Mouse (Mus musculus) C2C12 (cell line): Measurements from ENCODE around the gene Hist1h2bl.
"Not testable (repeated sequence)": the region's sequence is repeated elsewhere in the genome, so short reads cannot be mapped to it uniquely, and the experiment has no call there.

Experiments used
- CEBPB ChIP-seq: IDR thresholded peaks from one replicate; pipeline ENCODE4 v1.6.1; 2011; ENCODE audit warnings: low read depth, mild to moderate bottlenecking, control low read depth, moderate library complexity
- CTCF ChIP-seq: IDR thresholded peaks from one replicate; pipeline ENCODE4 v1.5.1; 2011; ENCODE audit not compliant: control insufficient read depth, insufficient read depth, insufficient read length
- MAX ChIP-seq: IDR thresholded peaks from one replicate; pipeline ENCODE4 v1.6.1; 2011; ENCODE audit warnings: mild to moderate bottlenecking, control low read depth
- MYOD1 ChIP-seq: IDR thresholded peaks from one replicate; pipeline ENCODE4 v1.6.1; 2011; ENCODE audit warnings: low read depth; ENCODE audit not compliant: control insufficient read depth, insufficient read length
- MYOG ChIP-seq: IDR thresholded peaks from one replicate; pipeline ENCODE4 v1.6.1; 2011; ENCODE audit not compliant: control insufficient read depth, insufficient read length; ENCODE audit errors: extremely low read depth
- USF1 ChIP-seq: IDR thresholded peaks from one replicate; pipeline ENCODE4 v1.6.1; 2011; ENCODE audit warnings: low read depth, mild to moderate bottlenecking, control low read depth, moderate library complexity

DNA sequence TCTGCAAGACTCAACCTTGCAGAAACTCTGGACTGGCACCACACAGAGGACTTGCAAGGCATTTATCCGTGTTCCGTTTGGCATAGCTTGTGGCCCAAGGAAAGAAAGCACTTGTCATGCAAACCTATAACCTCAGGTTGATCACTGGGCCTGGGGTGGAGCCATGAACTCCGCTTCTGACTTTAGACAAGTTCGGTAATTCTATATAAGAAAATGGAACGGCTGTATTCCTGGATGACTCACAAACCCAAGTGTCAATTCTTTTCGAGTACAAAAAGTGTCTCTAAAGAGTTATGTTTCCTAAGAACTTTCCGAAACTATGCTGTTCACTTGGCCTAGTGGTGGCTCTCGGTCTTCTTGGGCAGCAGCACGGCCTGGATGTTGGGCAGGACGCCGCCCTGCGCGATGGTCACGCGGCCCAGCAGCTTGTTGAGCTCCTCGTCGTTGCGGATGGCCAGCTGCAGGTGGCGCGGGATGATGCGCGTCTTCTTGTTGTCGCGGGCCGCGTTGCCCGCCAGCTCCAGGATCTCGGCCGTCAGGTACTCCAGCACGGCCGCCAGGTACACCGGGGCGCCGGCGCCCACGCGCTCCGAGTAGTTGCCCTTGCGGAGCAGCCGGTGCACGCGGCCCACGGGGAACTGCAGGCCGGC, 5.3 kb upstream of the Hist1h2bl start:
- TF ChIP-seq CTCF, USF1, MYOD1, CEBPB, MAX, MYOG: not testable (repeated sequence)
